Mouse (Mus musculus): Measurements from ENCODE around the gene Zfp644.

GRCm38 (mm10) chr5:106739716-106740115 is 42.6 kb upstream of the Zfp644 start:
- TF ChIP-seq CHD2 (IDR thresholded peaks at IDR 0.05; ENCODE audit: low read depth, low read length) = no peak
- no peak for TF ChIP-seq ZC3H11A (IDR thresholded peaks at IDR 0.05; ENCODE audit: borderline replicate concordance, low read depth, low read length)
- no peak for TF ChIP-seq MAFK (IDR thresholded peaks at IDR 0.05; ENCODE audit: insufficient read depth, low read depth, low read length)
- TF ChIP-seq HCFC1 (IDR thresholded peaks at IDR 0.05; ENCODE audit: borderline replicate concordance, insufficient read depth, low read length) = no peak
- no peak for TF ChIP-seq ZNF384 (IDR thresholded peaks at IDR 0.05; ENCODE audit: low read depth, low read length)
